Mouse (Mus musculus) thymus, postnatal 25 days (tissue): ENCODE measurements at regions not wholly inside any gene's neighbourhood (a gene's known extent, or its start where the extent isn't known, plus 50 kb on each side); places are given as distances from the start of the nearest gene placed in this dataset.
"Not testable (repeated sequence)": the region's sequence is repeated elsewhere in the genome, so short reads cannot be mapped to it uniquely, and the experiment has no call there.

Experiments used
- DNase-seq: peaks from one replicate; pipeline ENCODE4 v3.0.0; 2022

- no peak for DNase-seq
These were observed 276.6 kb downstream of the Cetn3 start for GRCm38 (mm10) chr13:82059498-82059897.

- DNase-seq, result not testable (repeated sequence)
These were observed 281.0 kb downstream of the Cetn3 start for GRCm38 (mm10) chr13:82063880-82064279.

- DNase-seq, result no peak
These were observed 283.3 kb downstream of the Cetn3 start for GRCm38 (mm10) chr13:82066174-82066573.

- no peak for DNase-seq
These were observed 283.9 kb downstream of the Cetn3 start for GRCm38 (mm10) chr13:82066674-82067270.

GRCm38 (mm10) chr13:82072449-82072848, 289.6 kb downstream of the Cetn3 start:
- no peak for DNase-seq

GRCm38 (mm10) chr13:82073343-82073742, 290.5 kb downstream of the Cetn3 start:
- DNase-seq, result no peak

- DNase-seq, result no peak
These were observed 298.5 kb downstream of the Cetn3 start for GRCm38 (mm10) chr13:82081375-82081774.

GRCm38 (mm10) chr13:82087635-82088034, 304.8 kb downstream of the Cetn3 start:
- DNase-seq, result no peak

GRCm38 (mm10) chr13:82092186-82092585, 309.3 kb downstream of the Cetn3 start:
- DNase-seq, result no peak

- DNase-seq, result no peak
These were observed 323.2 kb downstream of the Cetn3 start for GRCm38 (mm10) chr13:82106032-82106431.

- no peak for DNase-seq
These were observed 347.2 kb downstream of the Cetn3 start for GRCm38 (mm10) chr13:82129777-82130735.
